Mouse (Mus musculus) left cerebral cortex, adult 2 months (tissue): Measurements from ENCODE around the gene Washc1. TPM values are rescaled to one million over a fixed set of nuclear protein-coding genes. Genes with fewer than 3 reads are reported as not detected.
A peak's percentile ranks its signal among the peaks of the same experiment; 100 is the strongest.
"Not testable (repeated sequence)": the region's sequence is repeated elsewhere in the genome, so short reads cannot be mapped to it uniquely, and the experiment has no call there.

Experiments used
- DNase-seq, 2 experiments: peaks; one replicate each; pipeline ENCODE4 v3.0.0; 2021 to 2022; ENCODE audit warnings: low spot score in 2 of 2, mixed read lengths in 1 of 2; ENCODE audit errors: extremely low spot score in 1 of 2
- H3K27ac ChIP-seq: fragments of 200-600 bp; 2 replicates; pipeline ENCODE4 v1.8.1; 2022
- H3K4me3 ChIP-seq: fragments of 200-600 bp; 2 replicates; pipeline ENCODE4 v1.8.1; 2022
- CTCF ChIP-seq: fragments of 200-600 bp; IDR thresholded peaks from 2 replicates; pipeline ENCODE4 v1.8.1; 2022; ENCODE audit warnings: antibody characterized with exemption, mild to moderate bottlenecking, moderate library complexity
- intact Hi-C: fragments of 180-260 bp; cut with DNase I; formaldehyde crosslinking; loops from one replicate; pipeline ENCODE4 v1.15.1; 2025
- total RNA-seq, 2 experiments: library from RNA; stranded (reverse); gene quantifications; 2 replicates each; pipeline ENCODE4 v1.2.3; 2021

Washc1 gene
- total RNA-seq, 2 experiments from 2014 or later = 39.2 to 46.2 TPM

GRCm38 (mm10) chr17:66120701-66121100 lies 9.4 kb downstream of the Washc1 start:
- H3K27ac ChIP-seq = no peak overlapping the region
- intact Hi-C loops = no loop called here
- no peak overlapping the region for H3K4me3 ChIP-seq
- TF ChIP-seq CTCF = no peak
- no peak for DNase-seq

GRCm38 (mm10) chr17:66123066-66123815 lies 11.9 kb downstream of the Washc1 start, which contains the start of gene Ddx11:
Gene Ddx11 (plus strand): TSS chr17:66123520.
- intact Hi-C loops = no loop called here
- TF ChIP-seq CTCF = no peak; the same call in 1 of the 2 replicates
- peak; percentile 90 to 94 for DNase-seq
- Histone ChIP-seq H3K27ac (peak within 1 kb of the TSS; percentile 29; the same call in 1 of the 2 replicates), H3K4me3 (peak within 1 kb of the TSS; percentile 78)

- no peak for DNase-seq
- H3K27ac ChIP-seq = no peak overlapping the region
- intact Hi-C loops = no loop called here
- H3K4me3 ChIP-seq = peak overlapping the region; percentile 78
- TF ChIP-seq CTCF = no peak
These were observed 12.7 kb downstream of the Washc1 start for GRCm38 (mm10) chr17:66123816-66124610.

- Histone ChIP-seq H3K4me3 (no peak overlapping the region), H3K27ac (no peak overlapping the region)
- DNase-seq = no peak
- TF ChIP-seq CTCF = no peak; the same call in 1 of the 2 replicates
- intact Hi-C loops = no loop called here
These were observed 13.9 kb downstream of the Washc1 start for GRCm38 (mm10) chr17:66125211-66125610.

- no peak overlapping the region for H3K4me3 ChIP-seq
- no peak for DNase-seq
- TF ChIP-seq CTCF = no peak
- intact Hi-C loops = no loop called here
- no peak overlapping the region for H3K27ac ChIP-seq
These were observed 19.0 kb downstream of the Washc1 start for GRCm38 (mm10) chr17:66130371-66130770.

GRCm38 (mm10) chr17:66131212-66131611 lies 19.9 kb downstream of the Washc1 start:
- Histone ChIP-seq H3K4me3 (no peak overlapping the region), H3K27ac (no peak overlapping the region)
- TF ChIP-seq CTCF = peak; percentile 13
- no peak for DNase-seq
- intact Hi-C loops = no loop called here

GRCm38 (mm10) chr17:66152706-66153662 lies 41.6 kb downstream of the Washc1 start:
- intact Hi-C loops = loop anchor here (1.0 to 5.0 kb wide), 2 partner anchors 57 to 69 kb away; no protein-coding TSS in a partner anchor
- not testable (repeated sequence) for H3K4me3 ChIP-seq, H3K27ac ChIP-seq, DNase-seq

- H3K4me3 ChIP-seq = not testable (repeated sequence)
- intact Hi-C loops = loop anchor here (5.0 kb wide), 1 partner anchor 68 kb away; no protein-coding TSS in a partner anchor
These were observed 42.5 kb downstream of the Washc1 start for GRCm38 (mm10) chr17:66153735-66154423.

GRCm38 (mm10) chr17:66154876-66155275 lies 43.5 kb downstream of the Washc1 start:
- no peak for DNase-seq
- no peak overlapping the region for H3K27ac ChIP-seq
- H3K4me3 ChIP-seq = no peak overlapping the region
- intact Hi-C loops = loop anchor here (5.0 kb wide), 2 partner anchors 67 to 332 kb away; no protein-coding TSS in a partner anchor
- TF ChIP-seq CTCF = no peak; the same call in 1 of the 2 replicates

More at GRCm38 (mm10) chr17:66153735-66154423, 42.5 kb downstream of the Washc1 start:
- H3K27ac ChIP-seq, DNase-seq: not testable (repeated sequence)

- DNase-seq = no peak
- no peak for TF ChIP-seq CTCF
- no peak overlapping the region for H3K27ac ChIP-seq
- no peak overlapping the region for H3K4me3 ChIP-seq
- intact Hi-C loops = loop anchor here (5.0 kb wide), 1 partner anchor 329 kb away; no protein-coding TSS in a partner anchor
These were observed 46.9 kb downstream of the Washc1 start for GRCm38 (mm10) chr17:66158271-66158670.

- H3K4me3 ChIP-seq, intact Hi-C loops, H3K27ac ChIP-seq, DNase-seq: not testable (repeated sequence)
These were observed 55.8 kb downstream of the Washc1 start for GRCm38 (mm10) chr17:66167141-66167540.

Other genes with a start within 250 kb of the Washc1 start
- 10 to 100 TPM; 69.3 to 69.6 TPM for gene Ralbp1, start 225.7 kb upstream of the Washc1 start, total RNA-seq
- 10 to 100 TPM; 22.8 to 27.3 TPM for gene Twsg1, start 160.3 kb upstream of the Washc1 start, total RNA-seq
- gene Ankrd12, start 34.5 kb upstream of the Washc1 start, total RNA-seq = 100 to 1,000 TPM; 276 to 279 TPM
- 100 to 1,000 TPM; 219 to 240 TPM for gene Ndufv2, start 10.0 kb upstream of the Washc1 start, total RNA-seq
- 1 to 10 TPM in 1 of 2 experiments, under 1 TPM in 1; 0.68 to 1.6 TPM for gene Ddx11, start 12.0 kb downstream of the Washc1 start, total RNA-seq